Mouse (Mus musculus) heart, postnatal 36 days (tissue): ENCODE measurements around the gene Cdc42bpa. TPM values are rescaled to one million over a fixed set of nuclear protein-coding genes. Genes with fewer than 3 reads are reported as not detected.

Experiments
- DNase-seq, 2 experiments: peaks; one replicate each; pipeline ENCODE4 v3.0.0; 2021 to 2022
- intact Hi-C: fragments of 180-260 bp; cut with DNase I; formaldehyde crosslinking; loops from one replicate; pipeline ENCODE4 v1.15.1; 2025
- total RNA-seq, 2 experiments: library from RNA; stranded (reverse); gene quantifications; 2 replicates each; pipeline ENCODE4 v1.2.3; 2021

Cdc42bpa gene
- total RNA-seq: 10 to 100 TPM; 41.1 to 43.4 TPM

DNA sequence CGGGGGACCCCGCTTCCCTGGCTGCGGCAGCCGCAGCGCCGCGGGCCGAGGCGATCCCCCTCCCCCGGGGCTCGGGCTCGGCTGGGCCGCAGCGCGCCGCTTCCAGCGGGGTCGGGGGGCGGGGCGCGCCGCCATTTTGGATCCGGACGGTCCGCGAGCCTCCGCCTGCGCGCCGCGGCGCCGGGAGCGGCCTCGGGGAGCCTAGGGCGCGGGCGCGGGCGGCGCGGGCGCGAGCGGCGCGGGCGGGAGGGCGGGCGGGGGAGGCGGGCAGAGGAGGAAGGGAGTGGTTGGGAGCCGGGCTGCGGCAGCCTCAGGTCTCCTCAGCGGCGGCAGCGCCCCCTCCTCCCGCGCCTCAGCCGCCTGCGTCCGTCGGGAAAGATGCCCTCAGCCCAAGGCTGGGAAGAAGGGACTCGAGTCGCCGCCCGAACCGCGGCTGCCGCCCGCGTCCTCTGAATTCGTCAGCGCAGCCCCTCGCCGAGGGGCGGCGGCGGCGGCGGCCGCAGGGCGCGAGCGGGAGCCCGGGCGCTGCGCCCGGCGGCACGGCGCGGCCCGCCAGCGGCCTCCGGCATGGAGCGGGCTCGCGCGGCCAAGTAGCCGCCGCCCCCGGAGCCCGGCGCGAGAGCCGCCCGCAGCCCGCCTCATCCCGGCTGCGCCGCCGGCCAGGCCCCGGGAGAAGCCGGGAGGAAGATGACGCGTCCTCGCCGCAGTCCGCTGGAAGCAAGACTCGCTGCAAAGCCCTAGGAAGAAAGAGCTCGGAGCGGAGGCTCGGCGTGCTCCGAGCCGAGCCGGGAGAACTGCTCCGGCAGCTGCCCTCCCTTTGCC is at the start of gene Cdc42bpa:
Gene Cdc42bpa, plus strand, starts transcription at position 752 of the 822 bp plus-strand sequence.
- DNase-seq: peak; percentile 81 to 85
- intact Hi-C loops: loop anchor here (2.0 to 5.0 kb wide), 2 partner anchors 62 to 101 kb away; no protein-coding TSS in a partner anchor

DNA sequence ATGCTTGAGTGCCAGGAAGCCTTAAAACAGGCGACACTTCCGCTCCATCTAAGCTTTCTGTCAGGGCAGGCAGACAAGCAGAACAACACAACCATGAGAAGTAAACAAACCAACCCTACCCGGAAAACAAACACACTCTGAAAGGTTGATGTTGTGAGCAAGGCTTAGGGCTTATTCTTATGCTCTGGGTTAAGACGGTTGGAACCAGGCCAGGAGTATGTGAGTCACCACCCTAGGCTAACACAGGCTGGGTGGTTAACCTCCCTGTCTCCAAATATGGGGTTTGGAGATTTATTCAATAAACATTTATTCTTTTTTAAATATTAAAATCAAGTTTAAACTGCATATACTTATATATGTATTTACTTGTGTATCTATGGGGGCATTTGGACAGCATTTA is 46.8 kb upstream of the Cdc42bpa start:
- intact Hi-C loops: no loop called here

DNA sequence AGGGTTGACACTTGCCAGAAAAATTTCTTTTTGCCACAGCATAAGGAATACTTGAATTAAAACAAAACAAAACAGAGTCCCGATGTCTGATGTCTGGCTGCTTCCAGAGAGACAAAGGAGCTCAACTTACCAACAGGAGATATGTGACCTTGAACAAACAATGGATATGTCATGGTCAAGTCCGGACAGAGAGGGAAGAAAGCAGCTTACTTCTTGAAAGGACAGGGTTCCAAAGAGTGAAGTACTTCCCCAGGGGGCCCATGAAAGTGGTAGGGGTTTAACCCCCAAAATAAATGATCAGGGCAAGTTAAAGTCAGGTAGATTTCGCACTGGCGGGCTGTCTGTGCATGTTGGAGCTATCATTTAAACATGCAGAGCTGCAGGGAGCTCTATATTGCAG is 43.2 kb upstream of the Cdc42bpa start:
- DNase-seq: no peak
- intact Hi-C loops: no loop called here

More for the DNA sequence above, 46.8 kb upstream of the Cdc42bpa start:
- peak; percentile 23 to 41 for DNase-seq

DNA sequence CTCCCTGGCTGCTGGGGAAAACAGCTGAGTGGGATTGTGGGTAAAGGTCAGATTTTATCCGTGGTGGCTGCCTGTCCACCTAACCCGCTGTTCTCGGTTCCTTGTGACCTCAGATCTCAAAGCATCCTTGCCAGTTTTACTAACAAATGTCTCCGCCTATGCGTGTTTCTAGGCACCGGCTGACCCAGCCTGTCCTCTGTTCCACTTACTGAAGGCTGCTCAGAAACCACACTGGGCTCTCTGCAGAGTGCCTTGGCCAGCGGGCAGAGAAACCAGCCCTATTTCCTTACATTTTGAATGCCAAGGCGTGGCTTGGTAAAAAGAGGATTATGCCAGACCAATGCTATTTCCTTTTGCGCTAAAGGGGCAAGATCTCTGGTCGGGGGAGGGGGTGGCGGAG is 42.8 kb upstream of the Cdc42bpa start:
- no peak for DNase-seq
- intact Hi-C loops: no loop called here

DNA sequence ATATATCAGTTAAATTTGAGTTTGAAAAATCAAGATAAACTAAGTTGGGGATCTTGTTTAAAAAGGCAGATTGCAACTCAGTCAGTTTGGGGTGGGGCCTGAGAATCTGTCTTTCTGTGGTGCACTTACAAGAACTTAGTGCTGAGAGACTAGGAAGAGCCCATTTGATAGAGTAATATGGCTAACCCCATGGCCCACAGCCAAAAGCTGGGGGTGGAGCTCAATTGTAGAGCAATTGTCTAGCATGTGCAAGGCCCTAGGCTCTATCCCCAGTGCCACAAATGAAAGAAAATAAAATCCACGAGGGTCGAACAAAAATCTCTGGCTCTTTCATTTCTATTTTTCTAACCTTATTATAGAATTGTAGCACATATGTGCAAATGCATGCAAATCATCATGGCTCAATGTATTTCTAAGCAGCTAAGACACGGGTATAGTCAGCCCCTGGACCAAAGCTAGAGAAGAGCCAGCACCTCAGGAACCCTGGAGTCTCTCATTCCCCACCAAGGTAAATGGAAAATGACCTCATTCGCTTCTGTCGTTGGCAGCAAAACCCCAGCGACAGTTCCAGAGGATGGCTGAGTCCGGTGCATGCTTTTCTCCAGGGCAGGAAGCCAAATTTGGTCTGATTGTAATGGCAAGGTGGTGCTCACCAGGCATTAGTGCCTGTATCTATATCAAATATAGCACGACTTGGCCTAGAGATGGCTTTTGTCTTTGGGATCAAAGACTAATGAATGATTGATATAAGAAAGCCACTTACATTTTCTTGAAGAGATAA is 40.4 kb upstream of the Cdc42bpa start:
- DNase-seq: peak; percentile 9 to 18
- intact Hi-C loops: no loop called here

DNA sequence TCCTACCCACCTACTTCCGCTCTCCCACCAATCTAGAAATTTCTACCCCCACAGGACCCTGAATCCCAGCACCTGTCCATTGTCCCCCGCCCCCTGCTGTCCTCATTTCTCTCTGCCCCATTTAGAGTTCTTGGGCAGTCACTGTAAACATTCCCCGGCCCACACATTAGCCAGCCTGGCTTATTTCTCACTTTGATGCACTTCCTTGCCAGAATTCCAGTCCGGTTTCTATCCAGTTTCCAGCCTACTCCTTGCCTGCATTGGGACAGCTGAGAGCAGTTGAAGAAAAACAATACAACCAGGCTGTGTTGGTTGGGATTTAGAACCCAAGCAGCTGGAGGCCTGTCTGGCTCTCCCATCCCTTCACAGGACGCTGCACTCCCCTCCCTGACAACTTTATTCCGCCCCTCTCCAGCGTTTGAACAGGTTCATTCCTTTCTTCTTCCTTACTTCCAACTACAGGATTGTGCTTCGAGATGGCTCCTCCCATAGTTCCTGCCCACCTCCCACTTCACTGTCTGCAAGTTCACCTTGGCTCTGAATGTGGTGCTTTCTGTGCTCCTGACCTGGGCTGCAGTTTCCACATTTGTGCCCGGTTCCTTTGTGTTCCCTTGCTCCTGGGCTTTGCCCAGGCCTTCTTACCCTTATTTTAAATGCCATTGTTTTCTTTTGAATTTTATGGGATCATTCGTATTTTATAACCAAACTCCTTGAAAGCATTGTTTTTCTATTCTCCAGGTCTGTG is 36.4 kb upstream of the Cdc42bpa start:
- intact Hi-C loops: no loop called here
- DNase-seq: no peak

DNA sequence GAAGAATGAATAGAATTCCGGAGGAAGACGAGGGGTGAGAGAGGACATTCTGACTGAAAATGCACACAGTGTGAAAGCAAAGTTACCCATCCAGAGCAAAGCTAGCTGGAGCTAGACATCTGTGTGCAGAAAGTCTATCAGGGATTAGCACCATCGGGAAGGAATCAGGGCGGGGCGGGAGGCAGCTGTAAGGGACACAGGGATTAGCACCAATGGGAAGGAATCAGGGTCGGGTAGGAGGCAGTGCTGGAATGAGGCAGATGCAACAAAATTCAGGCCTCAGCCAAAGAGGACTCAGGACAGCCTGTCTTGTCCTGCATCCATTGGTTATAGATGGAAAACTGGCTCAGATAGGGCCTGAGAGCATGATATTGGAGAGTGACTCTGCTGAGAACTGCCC is 34.0 kb upstream of the Cdc42bpa start:
- intact Hi-C loops: no loop called here

DNA sequence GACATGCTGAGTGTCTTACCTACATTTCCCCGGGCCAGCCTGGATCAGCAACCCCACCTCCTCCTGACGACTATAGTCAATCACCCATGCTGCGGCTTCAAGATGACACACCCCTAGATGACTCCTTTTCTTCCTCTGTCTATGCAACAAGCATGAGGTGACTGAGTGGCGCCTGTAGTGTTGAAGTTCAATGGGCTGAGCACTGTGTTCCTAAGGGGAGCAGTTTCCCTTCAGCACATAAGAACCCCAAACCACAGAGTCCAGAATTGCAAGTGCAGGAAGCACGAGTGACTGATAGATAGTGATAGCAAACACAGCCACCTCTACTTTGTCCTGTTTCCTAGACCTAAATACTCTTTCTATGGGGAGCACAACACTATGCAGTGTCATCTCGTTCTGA is 33.2 kb upstream of the Cdc42bpa start:
- no peak for DNase-seq
- intact Hi-C loops: no loop called here

More for the DNA sequence above, 34.0 kb upstream of the Cdc42bpa start:
- DNase-seq: no peak

DNA sequence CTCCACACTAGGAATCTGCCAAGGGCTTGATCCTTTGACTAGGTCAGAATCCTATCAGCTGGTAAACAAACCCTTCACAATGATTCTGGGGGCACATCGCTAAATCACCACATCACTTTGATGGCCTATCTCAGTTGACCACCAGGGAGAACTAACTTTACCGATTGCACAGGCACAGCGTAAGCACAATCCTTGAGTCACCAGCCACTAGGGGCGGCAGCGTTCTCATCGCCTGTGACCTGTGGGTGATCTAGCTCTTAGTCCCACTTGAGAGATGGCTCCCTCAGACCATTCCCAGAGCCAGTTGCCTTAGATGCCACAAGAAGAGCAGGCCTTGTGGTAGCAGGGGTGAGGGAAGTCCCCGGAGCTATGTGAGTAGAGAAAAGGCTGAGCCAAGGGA is 31.4 kb upstream of the Cdc42bpa start:
- no peak for DNase-seq

DNA sequence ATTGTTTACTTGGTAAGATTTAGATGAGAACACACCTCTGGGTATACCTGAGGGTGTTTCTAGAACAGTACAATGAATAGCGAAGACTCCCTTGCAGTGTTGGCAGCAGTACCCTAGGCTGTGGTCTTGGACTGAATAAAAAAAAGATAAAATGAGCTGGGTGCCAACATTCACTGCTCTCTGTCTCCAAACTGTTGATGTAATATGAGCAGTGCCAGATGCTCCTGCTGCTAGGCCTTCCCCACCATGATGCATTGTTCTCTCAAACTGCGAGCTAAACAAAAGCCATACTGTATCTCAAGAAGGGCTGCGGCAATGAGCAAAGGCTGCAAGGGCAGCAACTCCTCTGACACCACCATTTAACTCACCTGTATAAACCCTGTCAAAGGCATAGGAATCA is 29.0 kb upstream of the Cdc42bpa start:
- no peak for DNase-seq
- intact Hi-C loops: no loop called here

More for the DNA sequence above, 31.4 kb upstream of the Cdc42bpa start:
- intact Hi-C loops: no loop called here

DNA sequence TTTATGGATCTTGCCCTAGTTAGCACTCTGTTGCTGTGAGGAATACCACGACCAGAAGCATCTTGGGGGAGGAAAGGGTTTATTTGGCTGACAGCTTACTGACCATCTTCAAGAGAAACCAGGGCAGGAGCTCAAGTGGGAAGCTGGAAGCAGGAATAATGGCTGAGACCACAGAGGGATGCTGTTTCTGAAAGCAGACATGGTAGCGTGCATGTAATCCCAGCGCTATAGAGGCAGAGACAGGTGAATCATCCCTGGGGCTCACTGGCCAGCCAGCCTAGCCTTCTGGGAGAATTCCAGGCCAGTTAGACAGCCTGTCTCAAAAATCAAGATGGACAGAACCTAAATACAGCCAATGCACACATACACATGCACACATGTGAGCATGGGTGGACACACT is 26.2 kb upstream of the Cdc42bpa start:
- intact Hi-C loops: no loop called here
- DNase-seq: no peak

DNA sequence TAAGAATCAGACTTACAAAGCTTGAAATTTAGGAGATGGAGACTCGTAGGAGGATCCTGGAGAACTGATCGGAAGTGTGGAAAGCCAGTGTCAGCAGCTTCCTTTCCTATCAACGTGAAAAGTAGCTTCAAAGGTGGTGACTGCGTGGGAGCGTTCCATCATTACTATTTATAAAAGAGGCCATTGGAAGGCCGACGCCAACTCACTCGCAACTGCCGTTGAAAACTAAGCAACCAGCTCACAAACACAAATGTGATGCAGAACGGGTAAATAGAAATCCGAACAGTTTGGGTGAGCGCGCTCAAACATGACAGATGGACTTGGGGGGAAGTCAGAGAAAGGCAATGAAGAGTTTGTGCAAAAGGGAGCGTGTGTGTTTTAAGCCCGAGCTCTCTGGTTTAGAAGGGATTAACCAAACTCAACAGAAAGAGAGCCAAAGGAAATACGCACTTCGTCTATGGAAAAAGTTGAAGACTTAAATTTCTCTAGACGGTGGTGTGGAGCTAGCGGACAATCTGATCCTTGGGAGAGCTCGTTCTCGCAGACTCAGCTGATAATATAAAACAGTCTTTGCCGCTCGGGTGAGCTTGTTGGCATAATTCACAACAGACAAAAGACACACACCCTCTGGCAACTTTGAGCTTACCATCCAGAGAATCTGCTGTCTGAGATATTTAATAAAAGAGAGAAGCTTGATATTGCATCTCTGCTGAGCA is 20.0 kb upstream of the Cdc42bpa start:
- intact Hi-C loops: no loop called here
- no peak for DNase-seq

DNA sequence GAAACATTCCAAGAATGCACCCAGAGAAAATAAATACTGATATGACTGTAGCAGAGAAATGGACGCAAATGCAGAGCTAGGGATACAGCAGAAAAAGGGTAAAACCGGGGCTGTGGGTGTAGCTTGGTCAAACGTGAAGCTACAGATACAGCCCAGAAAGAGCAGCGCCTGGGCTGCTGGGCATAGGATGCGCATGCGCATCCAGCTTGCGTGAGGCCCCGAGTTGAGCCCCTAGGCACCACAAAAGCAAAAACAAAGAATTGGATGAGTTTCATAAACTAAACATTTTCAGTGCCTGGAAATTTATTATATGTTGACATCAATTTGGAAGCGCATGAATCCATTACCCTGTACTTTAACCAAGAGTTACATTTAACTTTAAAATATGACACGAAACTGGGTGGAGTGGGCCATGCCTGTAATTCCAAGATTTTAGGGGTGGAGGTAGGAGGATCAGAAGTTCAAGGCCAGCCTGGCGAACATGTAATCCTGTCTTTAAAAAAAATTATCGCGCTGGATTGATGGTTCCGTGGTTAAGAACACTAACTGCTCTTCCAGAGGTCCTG is 19.4 kb upstream of the Cdc42bpa start:
- intact Hi-C loops: no loop called here
- DNase-seq: no peak

DNA sequence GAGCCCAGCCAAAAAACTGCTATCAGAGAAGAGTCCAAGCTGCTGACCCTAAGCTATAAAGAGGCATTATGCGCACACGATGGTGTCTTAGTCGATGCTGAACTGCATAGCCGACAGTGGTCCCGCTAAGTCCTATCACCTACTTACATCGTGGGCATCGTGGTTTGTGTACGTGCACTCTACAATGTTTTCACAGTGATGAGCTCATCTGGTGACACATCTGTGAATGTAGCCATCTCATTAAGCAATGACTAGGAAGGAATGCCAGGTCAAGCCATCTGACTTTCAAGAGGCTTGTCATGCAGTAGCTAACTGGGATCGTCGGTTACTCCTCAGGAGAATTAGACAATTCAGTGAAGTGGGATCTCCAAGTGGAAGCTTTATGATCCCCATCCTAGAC is 15.3 kb upstream of the Cdc42bpa start:
- intact Hi-C loops: no loop called here

DNA sequence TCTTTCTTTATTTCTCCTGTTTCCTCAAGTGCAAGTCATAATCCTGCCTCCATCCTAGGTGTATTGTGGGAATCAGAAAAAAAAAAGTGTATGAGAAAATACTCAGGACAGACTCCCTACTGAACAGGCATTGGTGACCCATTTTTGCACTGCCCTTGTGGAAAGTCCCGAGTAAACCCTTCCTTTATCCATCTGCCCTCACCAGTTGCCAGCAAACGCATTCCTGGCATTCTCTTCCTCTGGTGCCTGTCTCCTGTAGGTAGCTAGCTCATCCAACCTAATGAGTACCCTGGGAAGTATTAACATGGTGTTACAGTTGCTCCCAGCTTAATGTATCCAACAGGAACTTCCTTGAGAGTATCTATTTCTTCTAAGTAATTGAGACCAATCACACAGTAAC is 13.7 kb upstream of the Cdc42bpa start:
- DNase-seq: no peak

More for the DNA sequence above, 15.3 kb upstream of the Cdc42bpa start:
- DNase-seq: no peak

DNA sequence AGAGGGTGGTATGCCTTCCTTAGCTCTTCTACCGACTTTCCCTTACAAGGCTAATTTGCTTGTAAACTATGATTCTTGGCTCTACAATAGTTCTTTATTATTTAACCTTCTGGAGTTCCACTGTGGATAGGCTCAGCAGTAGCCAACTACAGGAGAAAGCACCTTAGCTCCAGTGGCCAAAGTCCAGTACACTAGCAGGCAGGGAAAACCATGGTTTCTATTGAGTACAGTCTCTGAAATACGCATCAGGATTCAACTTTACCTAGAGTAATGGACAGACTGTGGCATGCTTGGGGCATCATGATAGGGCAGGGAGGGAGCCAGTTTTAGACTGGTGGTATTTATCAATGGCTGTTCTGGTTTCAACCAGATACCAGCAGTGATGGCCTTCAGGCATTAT is 12.6 kb upstream of the Cdc42bpa start:
- intact Hi-C loops: no loop called here
- no peak for DNase-seq

More for the DNA sequence above, 13.7 kb upstream of the Cdc42bpa start:
- intact Hi-C loops: no loop called here

DNA sequence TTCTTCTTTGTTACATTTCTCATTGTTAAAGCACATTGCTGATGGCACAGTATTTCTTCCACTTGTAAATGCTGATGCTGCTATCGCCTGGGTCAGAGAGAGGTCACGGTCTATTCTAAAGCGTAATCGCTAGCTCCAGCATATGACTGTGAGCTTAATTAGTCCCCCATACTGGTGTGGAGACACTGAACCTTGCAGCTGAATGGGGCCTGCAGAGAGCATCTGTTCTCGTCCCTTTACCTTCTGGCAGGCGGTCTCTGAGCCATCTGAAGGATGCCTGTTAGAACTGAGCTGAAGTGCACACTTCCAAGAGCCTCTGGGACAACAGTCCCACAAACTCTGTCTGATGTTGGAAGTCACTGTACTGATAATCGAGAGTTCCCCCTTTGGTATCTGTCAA is 8.7 kb upstream of the Cdc42bpa start:
- no peak for DNase-seq
- intact Hi-C loops: no loop called here

DNA sequence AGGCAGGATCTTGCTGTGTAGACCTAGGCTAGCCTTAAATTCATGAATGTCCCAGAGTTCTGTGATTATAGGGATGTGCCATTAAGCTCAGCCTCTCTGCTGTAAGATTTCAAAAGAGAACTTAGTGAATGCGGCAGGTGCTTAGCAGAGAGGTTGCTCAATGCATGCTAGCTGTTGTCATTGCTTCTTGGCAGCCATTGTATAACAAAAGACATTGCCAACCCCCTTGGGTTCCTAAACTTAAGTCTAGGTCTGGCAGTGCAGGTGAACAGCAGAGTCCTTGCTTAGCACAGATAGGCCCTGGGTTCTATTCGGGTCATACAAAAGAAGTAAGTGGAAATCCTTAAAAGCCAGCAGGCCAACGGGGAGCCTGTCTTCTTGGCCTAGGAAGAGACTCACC is 7.0 kb upstream of the Cdc42bpa start:
- DNase-seq: no peak
- intact Hi-C loops: no loop called here

DNA sequence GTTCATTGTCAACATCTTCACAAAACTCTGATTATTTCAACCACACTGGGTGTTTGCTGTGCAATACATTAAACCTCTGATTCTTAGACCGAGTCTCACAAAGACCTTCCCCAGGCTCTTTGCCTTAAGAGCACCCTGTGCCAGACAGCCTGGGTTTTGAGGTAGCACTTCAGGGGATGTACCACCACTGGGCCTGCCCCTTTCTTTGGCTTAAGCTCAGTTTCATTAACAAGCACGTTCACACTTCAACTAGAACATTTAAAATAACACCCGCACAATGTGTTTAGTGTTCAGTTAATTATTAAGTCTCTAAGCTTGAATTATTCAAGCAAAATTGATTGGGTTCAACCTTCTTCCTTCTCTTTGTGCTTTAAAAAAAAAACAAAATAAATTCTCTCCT is 2.8 kb upstream of the Cdc42bpa start:
- intact Hi-C loops: no loop called here

More for the DNA sequence above, 2.8 kb upstream of the Cdc42bpa start:
- DNase-seq: no peak
